Mouse (Mus musculus) kidney, postnatal 14 days (tissue): ENCODE measurements at regions not wholly inside any gene's neighbourhood (a gene's known extent, or its start where the extent isn't known, plus 50 kb on each side); places are given as distances from the start of the nearest gene placed in this dataset.

Source experiments
- DNase-seq: peaks from one replicate; pipeline ENCODE4 v3.0.0; 2022; ENCODE audit warnings: mixed read lengths

DNA sequence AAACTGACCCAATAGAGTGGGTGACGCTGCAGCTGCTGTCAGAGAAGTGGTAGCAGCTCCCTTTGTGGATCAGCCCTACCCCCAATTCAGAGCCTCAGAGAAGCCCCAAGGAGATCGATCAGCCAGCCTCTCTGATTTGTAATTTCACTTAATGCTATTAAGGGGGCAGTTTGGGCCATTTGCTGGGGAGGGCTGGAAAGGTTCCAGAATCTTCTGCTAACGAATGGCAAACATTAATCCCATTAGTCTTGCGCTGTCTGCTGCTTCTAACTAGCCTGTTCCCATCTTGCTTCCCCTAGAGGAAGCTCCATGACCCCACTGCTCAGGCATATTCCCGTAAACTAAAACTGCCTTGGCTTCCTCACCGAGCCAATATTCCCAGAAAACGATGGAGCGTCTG lies 59.9 kb upstream of the Lrrn2 start:
- DNase-seq: no peak

DNA sequence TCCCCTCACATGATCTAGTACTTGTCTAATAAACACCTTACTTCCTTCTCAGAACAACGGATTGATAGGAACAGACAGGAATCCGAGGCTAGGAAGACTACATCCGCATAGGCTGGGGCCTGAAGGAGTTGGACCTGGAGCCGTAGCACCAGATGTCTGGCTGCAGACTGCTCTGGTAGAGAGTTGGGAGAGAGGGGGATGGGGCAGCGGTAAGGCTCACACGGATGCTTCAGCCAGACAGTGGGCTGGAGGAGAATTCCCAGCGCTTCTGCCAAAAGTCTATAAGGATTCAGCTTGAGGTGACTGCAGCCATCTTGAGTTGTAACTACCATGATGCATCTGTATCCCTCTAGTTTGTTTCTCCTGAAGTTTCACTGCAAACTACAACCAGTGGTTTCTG lies 61.8 kb upstream of the Lrrn2 start:
- no peak for DNase-seq

DNA sequence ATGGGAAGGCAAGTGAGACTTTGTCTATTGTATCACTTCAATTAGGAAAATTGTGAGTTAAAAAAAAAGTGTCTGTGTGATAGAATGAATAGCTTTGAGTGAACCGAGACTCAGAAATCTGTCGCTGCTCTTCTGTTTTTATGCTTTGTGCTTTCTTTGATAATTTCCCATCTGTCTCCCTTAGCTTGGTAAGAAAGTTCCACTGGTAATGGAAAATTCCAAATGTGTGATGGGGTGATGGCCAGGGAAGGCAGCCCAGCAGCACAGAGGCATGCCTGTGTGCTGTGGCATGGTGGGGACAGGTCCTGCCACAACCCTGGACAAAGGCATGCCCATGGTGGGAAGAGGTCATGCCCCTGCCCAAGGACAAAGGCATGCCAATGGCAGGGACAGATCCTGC lies 62.7 kb upstream of the Lrrn2 start:
- DNase-seq: no peak

DNA sequence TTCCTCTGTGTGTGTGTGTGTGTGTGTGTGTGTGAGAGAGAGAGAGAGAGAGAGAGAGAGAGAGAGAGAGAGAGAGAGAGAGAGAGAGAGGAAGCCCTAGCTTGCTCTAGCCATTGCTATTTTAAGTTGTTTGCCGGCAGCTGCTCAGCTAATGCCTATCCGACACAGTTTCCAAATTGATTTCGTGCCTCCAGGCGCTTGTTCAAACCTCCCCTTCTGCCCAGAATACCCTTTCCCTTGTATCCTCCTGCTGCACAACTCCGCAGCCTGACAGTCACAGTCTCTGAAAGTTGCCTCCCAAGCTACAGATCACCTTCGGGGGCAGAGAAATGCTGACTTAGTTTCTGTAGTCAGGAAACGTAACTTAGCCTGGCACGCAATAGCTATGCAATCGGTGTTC lies 63.9 kb upstream of the Nfasc start:
- DNase-seq: no peak

DNA sequence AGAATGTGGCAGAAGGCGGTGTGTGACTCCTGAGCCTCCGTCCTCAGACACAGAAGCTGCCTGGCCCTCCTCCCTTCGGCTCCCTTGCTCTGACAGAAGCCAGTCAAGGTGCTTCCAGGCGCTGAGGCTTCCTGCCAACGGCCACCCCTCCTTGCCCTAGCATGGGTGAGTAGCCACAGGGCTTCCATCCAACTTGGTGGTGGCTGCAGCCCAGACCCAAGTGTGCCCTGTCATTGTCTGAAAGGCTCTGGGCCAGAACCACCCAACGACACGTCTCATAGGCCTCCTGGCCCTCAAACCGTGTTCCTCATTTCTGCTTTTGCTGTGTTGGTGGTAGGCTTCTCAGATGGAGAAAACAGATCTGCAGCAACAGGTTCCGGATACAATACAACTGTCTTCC lies 62.2 kb upstream of the Nfasc start:
- DNase-seq: no peak

DNA sequence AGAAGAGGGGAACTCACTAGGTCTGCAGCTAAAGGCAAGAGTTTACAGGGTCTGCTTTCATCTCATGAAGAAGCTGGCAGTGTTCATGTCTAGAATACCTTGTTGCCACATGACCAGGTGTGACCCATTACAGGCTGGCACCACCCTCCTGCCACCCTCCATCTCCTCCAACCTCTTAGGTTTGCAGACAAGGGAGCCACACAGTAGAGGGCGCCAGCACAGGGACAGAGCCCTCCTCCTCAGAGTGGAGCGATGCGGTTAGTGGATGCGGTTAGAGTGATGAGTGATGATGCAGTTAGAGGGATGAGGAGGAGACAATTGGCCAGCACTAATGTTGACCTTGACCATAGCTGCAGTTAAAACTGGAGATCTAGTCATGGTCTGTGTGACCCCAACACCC lies 60.8 kb upstream of the Nfasc start:
- DNase-seq: no peak

DNA sequence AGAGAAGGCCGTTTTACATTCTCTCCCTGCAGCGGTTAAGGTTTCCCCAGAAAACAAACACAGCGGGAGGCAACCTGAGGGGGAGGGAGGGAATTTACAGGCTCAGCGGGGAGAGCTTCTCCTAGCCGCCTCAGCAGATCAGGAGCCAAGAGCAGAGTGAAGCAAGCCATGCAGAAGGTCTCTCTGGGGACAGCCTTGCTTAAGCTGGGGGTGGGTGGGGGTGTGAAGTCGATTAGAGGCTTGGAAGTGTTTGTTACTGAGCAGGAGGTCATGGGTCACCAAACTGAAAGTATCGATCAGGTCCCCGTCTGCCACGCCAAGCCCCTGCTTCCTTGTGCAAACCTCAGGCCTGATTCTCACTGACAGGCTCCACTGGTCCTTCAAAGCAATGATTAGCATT lies 58.7 kb upstream of the Nfasc start:
- no peak for DNase-seq

DNA sequence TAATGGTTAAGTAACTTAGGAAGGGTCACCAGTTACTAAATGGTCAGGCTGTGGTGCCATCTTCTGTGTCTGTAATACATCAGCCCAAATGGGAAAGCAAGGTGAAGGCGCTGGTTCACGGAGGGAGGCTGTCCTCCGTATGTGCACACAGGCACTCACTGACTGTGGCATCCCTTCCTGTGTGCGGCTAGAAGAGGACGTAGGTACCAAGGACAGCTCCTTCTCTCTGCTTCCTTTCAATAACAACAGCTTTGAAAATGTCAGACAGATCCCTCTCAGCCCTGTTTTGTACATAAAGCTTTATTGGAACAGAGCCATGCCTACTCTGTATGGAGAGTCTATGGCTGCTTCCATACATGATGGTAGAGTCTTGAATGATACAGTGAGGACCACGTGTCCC lies 57.7 kb upstream of the Nfasc start:
- DNase-seq: peak; percentile 37

DNA sequence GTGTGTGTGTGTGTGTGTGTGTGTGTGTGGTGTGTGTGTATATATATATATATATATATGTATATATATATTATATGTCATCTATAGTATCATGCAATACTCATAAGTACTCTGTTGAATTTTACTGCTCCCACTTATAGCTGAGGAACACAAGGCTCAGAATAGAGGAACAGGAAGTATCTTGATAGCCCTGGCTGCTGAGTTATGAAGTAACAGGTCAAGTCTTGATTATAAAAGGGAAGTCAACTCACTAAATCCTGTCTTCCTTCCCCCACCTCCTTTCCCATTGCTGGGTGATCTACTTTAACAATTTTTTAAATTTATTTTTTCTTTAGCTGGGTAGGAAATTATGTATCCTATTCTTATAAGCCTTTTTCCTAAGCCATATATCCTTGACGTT lies 52.9 kb upstream of the Nfasc start:
- DNase-seq: no peak
